Mouse (Mus musculus) thymus, adult 2 months (tissue): ENCODE measurements around the gene Taok1.

Source experiments
- CTCF ChIP-seq: fragments of 200-500 bp; IDR thresholded peaks from 2 replicates; pipeline ENCODE4 v1.5.1; 2012; ENCODE audit warnings: mild to moderate bottlenecking, control low read depth, low read length, moderate library complexity, borderline replicate concordance; ENCODE audit not compliant: control insufficient read depth, poor library complexity, insufficient read depth; ENCODE audit errors: extremely low read depth
- POLR2A ChIP-seq: fragments of 200-500 bp; IDR thresholded peaks from 2 replicates; pipeline ENCODE4 v1.6.1; 2012; ENCODE audit warnings: mild to moderate bottlenecking, low read length, control low read depth, moderate library complexity; ENCODE audit not compliant: control insufficient read depth, poor library complexity, insufficient read depth; ENCODE audit errors: extremely low read depth

DNA sequence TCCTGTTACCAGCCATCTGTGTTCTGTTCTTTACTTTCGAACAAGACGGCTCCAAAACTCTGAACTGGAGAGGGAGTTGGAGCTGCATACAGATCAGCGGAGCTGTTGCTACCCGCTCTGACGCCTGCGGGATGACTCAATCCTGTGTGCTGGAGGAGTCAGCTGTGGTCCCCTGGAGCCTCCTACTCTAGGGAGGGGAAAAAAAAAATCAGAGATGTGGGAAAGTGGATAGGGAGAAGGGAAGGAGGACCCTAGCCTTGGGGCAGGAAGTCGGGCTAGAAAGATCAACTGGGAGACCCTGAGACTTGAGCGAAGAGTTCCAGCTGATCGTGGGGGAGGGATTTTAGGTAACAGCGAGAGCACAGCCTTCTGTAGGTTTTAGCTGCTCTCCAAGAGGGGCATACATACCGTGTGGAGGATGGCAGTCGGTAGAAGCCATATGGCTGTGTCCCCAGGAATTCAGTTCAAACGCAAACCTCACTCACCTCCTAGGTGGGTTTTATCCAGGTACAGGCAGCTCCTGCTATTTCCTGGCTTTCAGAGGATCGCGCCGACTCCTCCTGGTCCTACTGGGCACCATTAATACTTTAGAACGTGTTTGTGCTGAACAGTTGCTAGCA, 16.9 kb upstream of the Taok1 start:
- no peak for TF ChIP-seq POLR2A
- no peak for TF ChIP-seq CTCF
